In genomic region chr2:153047828-153048465, GRCm38 (mm10) we compare ENCODE assay signal across 8 mouse cellular contexts. TPM values are rescaled to one million over a fixed set of nuclear protein-coding genes. Genes with fewer than 3 reads are reported as not detected.
DNase-seq lines count a peak whose midpoint lies in the region; ATAC-seq and TF ChIP-seq lines count a peak whose summit lies in the region.

No protein-coding gene starts in this region.

- DNase-seq in gastrocnemius, postnatal 10 days = peak; percentile 41
- DNase-seq in gastrocnemius, postnatal 14 days = no peak
- peak; percentile 62 to 65 for DNase-seq in B cell, adult 2 months
- peak; percentile 70 for DNase-seq in forebrain, embryonic 11.5 days (ENCODE audit: low spot score)
- peak; percentile 27 to 76 for DNase-seq in kidney, postnatal 36 days
- peak; percentile 69 for DNase-seq in lung, postnatal 25 days (ENCODE audit: low spot score)

- no peaks in the 10 kb centered on the region for H3K9me3 ChIP-seq in forebrain, embryonic 11.5 days (ENCODE audit: control insufficient read depth, low read length)

- no peak overlapping the region for H3K9ac ChIP-seq in forebrain, embryonic 11.5 days (ENCODE audit: low read length)

- TF ChIP-seq CTCF in bone marrow macrophage, adult 2 months (IDR thresholded peaks at IDR 0.05; ENCODE audit: low read depth, low read length) = peak; percentile 64
- TF ChIP-seq CTCF in testis, adult 2 months (IDR thresholded peaks at IDR 0.05; ENCODE audit: control insufficient read depth, insufficient read depth, insufficient replicate concordance, low read depth, low read length) = peak; percentile 69; the same call in 1 of the 2 replicates

- no peaks in the 10 kb centered on the region for H3K4me1 ChIP-seq in bone marrow macrophage, adult 2 months (ENCODE audit: control insufficient read depth, insufficient read depth, low read length)
- no peaks in the 10 kb centered on the region for H3K4me1 ChIP-seq in forebrain, embryonic 11.5 days (replicated peaks; ENCODE audit: control insufficient read depth, insufficient read depth, low read length)
- peaks cover 3% of the 10 kb centered on the region for H3K4me1 ChIP-seq in testis, adult 2 months (ENCODE audit: control insufficient read depth, insufficient read depth, low read length)

- no peaks in the 10 kb centered on the region for H3K36me3 ChIP-seq in forebrain, embryonic 11.5 days (ENCODE audit: control insufficient read depth, insufficient read depth, low read length)
- H3K36me3 ChIP-seq in testis, adult 2 months (ENCODE audit: control insufficient read depth, insufficient read depth, low read length) = no peaks in the 10 kb centered on the region

- H3K4me2 ChIP-seq in forebrain, embryonic 11.5 days (ENCODE audit: low read depth, low read length, severe bottlenecking) = no peak overlapping the region

- no peak overlapping the region for H3K27ac ChIP-seq in bone marrow macrophage, adult 2 months (ENCODE audit: insufficient read depth, low read depth, low read length)
- H3K27ac ChIP-seq in forebrain, embryonic 11.5 days (ENCODE audit: low read depth, low read length) = no peak overlapping the region
- H3K27ac ChIP-seq in testis, adult 2 months (ENCODE audit: control insufficient read depth, insufficient read depth, low read depth, low read length) = no peak overlapping the region

- TF ChIP-seq POLR2A in bone marrow macrophage, adult 2 months (IDR thresholded peaks at IDR 0.05; ENCODE audit: borderline replicate concordance, low read depth, low read length) = no peak
- no peak for TF ChIP-seq POLR2A in testis, adult 2 months (IDR thresholded peaks at IDR 0.05; ENCODE audit: control insufficient read depth, low read depth, low read length)

- WGBS in forebrain, embryonic 11.5 days = 39% methylated on average over 17 of the region's 17 CpGs

- peaks cover 13% of the 10 kb centered on the region for H3K27me3 ChIP-seq in forebrain, embryonic 11.5 days (ENCODE audit: control insufficient read depth, insufficient read depth, low read length)
- H3K27me3 ChIP-seq in testis, adult 2 months (ENCODE audit: control insufficient read depth, insufficient read depth, low read length) = no peaks in the 10 kb centered on the region

- no peak overlapping the region for H3K4me3 ChIP-seq in bone marrow macrophage, adult 2 months (ENCODE audit: insufficient read depth, low read length)
- no peak overlapping the region for H3K4me3 ChIP-seq in forebrain, embryonic 11.5 days (ENCODE audit: low read depth, low read length)
- no peak overlapping the region for H3K4me3 ChIP-seq in testis, adult 2 months (ENCODE audit: control insufficient read depth, low read depth, low read length)

- intact Hi-C loops in gastrocnemius, postnatal 14 days (cut with DNase I; ENCODE audit: low total_unique reads) = no loop called here

- no peak for ATAC-seq in forebrain, embryonic 11.5 days (replicated peaks; ENCODE audit: low FRiP score)

RNA-seq across cellular contexts. Expression of gene Xkr7, which starts 16.3 kb away (rescaled TPM):
- total RNA-seq in gastrocnemius, postnatal 10 days (2021) = under 1 TPM; 0.41 to 0.42 TPM
- under 1 TPM in 1 of 2 experiments, not detected in 1; 0.37 TPM for total RNA-seq in gastrocnemius, postnatal 14 days (2021)
- not detected in 2 replicates for polyA plus RNA-seq in bone marrow macrophage, adult 2 months (2012; ENCODE audit: insufficient read depth, insufficient read length, missing spikeins)
- 0.09 and 0.24 TPM in 2 replicates for polyA plus RNA-seq in forebrain, embryonic 11.5 days (2014; fragmentation: Nextera tagmentation; extraction: Ambion mirVana)
- polyA plus RNA-seq in testis, adult 2 months (2012; rRNA removed) = 1.1 and 1.2 TPM in 2 replicates

RNA-seq across cellular contexts. Expression of gene Ccm2l, which starts 17.8 kb away (rescaled TPM):
- 10 to 100 TPM in 1 of 2 experiments, 1 to 10 TPM in 1; 7.6 to 12.6 TPM for total RNA-seq in gastrocnemius, postnatal 10 days (2021)
- total RNA-seq in gastrocnemius, postnatal 14 days (2021) = 1 to 10 TPM; 5.9 to 9.1 TPM
- polyA plus RNA-seq in bone marrow macrophage, adult 2 months (2012; ENCODE audit: insufficient read depth, insufficient read length, missing spikeins) = not detected in 2 replicates
- polyA plus RNA-seq in forebrain, embryonic 11.5 days (2014; fragmentation: Nextera tagmentation; extraction: Ambion mirVana) = 0.99 and 1.3 TPM in 2 replicates
- polyA plus RNA-seq in testis, adult 2 months (2012; rRNA removed) = 1.3 and 1.4 TPM in 2 replicates

RNA-seq across cellular contexts. Expression of gene Pdrg1, which starts 32.7 kb away (rescaled TPM):
- total RNA-seq in gastrocnemius, postnatal 10 days (2021) = 10 to 100 TPM; 58.6 to 61.5 TPM
- total RNA-seq in gastrocnemius, postnatal 14 days (2021) = 10 to 100 TPM; 56.8 to 65.5 TPM
- polyA plus RNA-seq in bone marrow macrophage, adult 2 months (2012; ENCODE audit: insufficient read depth, insufficient read length, missing spikeins) = 52.8 and 79.8 TPM in 2 replicates
- polyA plus RNA-seq in forebrain, embryonic 11.5 days (2014; fragmentation: Nextera tagmentation; extraction: Ambion mirVana) = 64.9 and 77.5 TPM in 2 replicates
- polyA plus RNA-seq in testis, adult 2 months (2012; rRNA removed) = 20.7 and 22.0 TPM in 2 replicates
